ENCODE assay signal across 8 mouse cellular contexts in the genomic region with DNA sequence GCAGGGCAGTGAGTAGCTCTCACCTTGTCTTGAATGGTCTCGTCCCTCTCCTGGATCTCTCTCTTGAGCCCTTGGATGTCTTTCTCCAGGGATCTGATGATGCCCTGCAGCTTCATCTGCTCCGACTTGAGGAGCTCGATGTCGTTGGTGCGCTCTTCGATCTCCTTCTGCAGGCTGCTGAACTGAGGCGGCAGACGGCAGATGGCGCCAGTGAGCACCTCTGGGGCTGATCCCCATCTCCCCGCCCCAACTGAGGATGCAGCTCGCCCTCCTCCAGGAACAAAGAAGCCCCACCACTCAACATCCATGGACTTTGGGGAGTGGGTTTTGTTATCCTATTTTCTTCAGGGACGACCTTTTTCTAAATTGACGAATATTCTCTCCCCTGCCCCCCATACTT. TPM values are rescaled to one million over a fixed set of nuclear protein-coding genes. Genes with fewer than 3 reads are reported as not detected.
DNase-seq lines count a peak whose midpoint lies in the region; ATAC-seq lines count a peak whose summit lies in the region.

No protein-coding gene starts in this region.

- H3K27me3 ChIP-seq in liver, embryonic 12.5 days (replicated peaks), result peaks cover 34% of the 10 kb centered on the region

- H3K27ac ChIP-seq in liver, embryonic 12.5 days, result no peak overlapping the region

- no peak overlapping the region for H3K4me2 ChIP-seq in liver, embryonic 12.5 days

- WGBS in liver, embryonic 12.5 days (ENCODE audit: insufficient replicate concordance), result 37% methylated on average over 13 of the region's 13 CpGs

- H3K9me3 ChIP-seq in liver, embryonic 12.5 days (replicated peaks), result no peaks in the 10 kb centered on the region

- peak; percentile 53 to 78 for DNase-seq in cerebellum, postnatal 14 days
- DNase-seq in cerebellum, adult 9-10 months, result no peak
- DNase-seq in liver (peak; percentile 51), NIH3T3 (ENCODE audit: low read depth) (peak; percentile 45)
- DNase-seq in kidney, postnatal 14 days, result peak; percentile 14
- peak; percentile 40 for DNase-seq in retina, postnatal 1 day
- DNase-seq in heart, adult 9 months (ENCODE audit: low spot score in 2 of 2), result no peak

- no peak for ATAC-seq in liver, embryonic 12.5 days

- no peak overlapping the region for H3K4me3 ChIP-seq in liver, embryonic 12.5 days

- H3K4me1 ChIP-seq in liver, embryonic 12.5 days, result no peaks in the 10 kb centered on the region

- no peak overlapping the region for H3K9ac ChIP-seq in liver, embryonic 12.5 days

- H3K36me3 ChIP-seq in liver, embryonic 12.5 days, result no peaks in the 10 kb centered on the region

RNA-seq across cellular contexts. Expression of a gene that starts 35.5 kb away (rescaled TPM):
- polyA plus RNA-seq in liver, embryonic 12.5 days (2016; fragmentation: Nextera tagmentation; extraction: Ambion mirVana), result 0.23 and 0.54 TPM in 2 replicates

RNA-seq across cellular contexts. Expression of a gene that starts 41.3 kb away (rescaled TPM):
- 1.3 and 1.5 TPM in 2 replicates for polyA plus RNA-seq in liver, embryonic 12.5 days (2016; fragmentation: Nextera tagmentation; extraction: Ambion mirVana)

RNA-seq across cellular contexts. Expression of a gene that starts 41.3 kb away (rescaled TPM):
- 160 and 164 TPM in 2 replicates for polyA plus RNA-seq in liver, embryonic 12.5 days (2016; fragmentation: Nextera tagmentation; extraction: Ambion mirVana)

RNA-seq across cellular contexts. Expression of a gene that starts 52.5 kb away (rescaled TPM):
- polyA plus RNA-seq in liver, embryonic 12.5 days (2016; fragmentation: Nextera tagmentation; extraction: Ambion mirVana), result 4.5 and 4.9 TPM in 2 replicates

Comparison
In these comparisons a context has a peak if more than half of its experiments do, and no peak if none do; other contexts are left out.
1. DNase-seq: peak in cerebellum, postnatal 14 days (2 of 2), liver (single experiment), NIH3T3 (single experiment), kidney, postnatal 14 days (single experiment) and retina, postnatal 1 day (single experiment); none in cerebellum, adult 9-10 months (single experiment) and heart, adult 9 months (0 of 2).